Mouse (Mus musculus) neural tube, embryonic 14.5 days (tissue): Measurements from ENCODE around the gene Taldo1. TPM values are rescaled to one million over a fixed set of nuclear protein-coding genes. Genes with fewer than 3 reads are reported as not detected.
A peak's percentile ranks its signal among the peaks of the same experiment; 100 is the strongest.

Experiments
- ATAC-seq: fragments of 200-750 bp; cut with Nextera tagmentation; 2 replicates; pipeline ENCODE4 v1.8.0; 2017; ENCODE audit warnings: low read depth, mild to moderate bottlenecking, moderate TSS enrichment, moderate library complexity
- H3K27ac ChIP-seq: fragments of 300-500 bp; sonication (generic); 2 replicates; pipeline ENCODE4 v1.5.1; 2014; ENCODE audit warnings: low read depth, mild to moderate bottlenecking, control low read depth, low read length, moderate library complexity, mixed read lengths
- H3K27me3 ChIP-seq: fragments of 300-500 bp; sonication (generic); 2 replicates; pipeline ENCODE4 v1.6.1; 2014; ENCODE audit warnings: low read length; ENCODE audit not compliant: control insufficient read depth, insufficient read depth
- H3K36me3 ChIP-seq: fragments of 300-500 bp; sonication (generic); 2 replicates; pipeline ENCODE4 v1.6.1; 2014; ENCODE audit warnings: low read length, mixed read lengths; ENCODE audit not compliant: control insufficient read depth, insufficient read depth
- H3K4me1 ChIP-seq: fragments of 300-500 bp; sonication (generic); 2 replicates; pipeline ENCODE4 v1.6.1; 2014; ENCODE audit warnings: low read length; ENCODE audit not compliant: control insufficient read depth, insufficient read depth
- H3K4me2 ChIP-seq: fragments of 300-500 bp; sonication (generic); 2 replicates; pipeline ENCODE4 v1.6.1; 2014; ENCODE audit warnings: mild to moderate bottlenecking, low read depth, low read length, control low read depth
- H3K4me3 ChIP-seq: fragments of 300-500 bp; sonication (generic); 2 replicates; pipeline ENCODE4 v1.5.1; 2014; ENCODE audit warnings: low read depth, low read length, control low read depth, mixed read lengths
- H3K9ac ChIP-seq: fragments of 300-500 bp; sonication (generic); replicated peaks from 2 replicates; pipeline ENCODE4 v1.6.1; 2014; ENCODE audit warnings: low read depth, mild to moderate bottlenecking, control low read depth, low read length, mixed read lengths
- H3K9me3 ChIP-seq: fragments of 300-500 bp; sonication (generic); 2 replicates; pipeline ENCODE4 v1.6.1; 2016; ENCODE audit warnings: low read length; ENCODE audit not compliant: control insufficient read depth
- WGBS: fragments of 180-500 bp; shearing (Covaris S2); extraction: QIAGEN DNeasy Blood & Tissue Kit; methylation state at CpG from one replicate; pipeline ENCODE4 v1.1.7; 2014; 5-methylcytosine and 5-hydroxymethylcytosine counted together
- polyA plus RNA-seq: library from polyadenylated mRNA; unstranded; fragments of >200 nt; fragmentation: Nextera tagmentation; extraction: Ambion mirVana; gene quantifications from 2 replicates; pipeline ENCODE4 v1.2.1, GENCODE M21; 2014

The Taldo1 gene
- polyA plus RNA-seq, 1 experiment from 2014 or later, result 265 TPM

GRCm38 (mm10) chr7:141416144-141416841, 24.3 kb downstream of the Taldo1 start:
- H3K4me1 ChIP-seq, result peaks cover 5% of the 10 kb centered on the region; the same call in 1 of the 2 replicates
- no peak overlapping the region for H3K27ac ChIP-seq
- H3K9ac ChIP-seq, result no peak overlapping the region
- 79% methylated on average over 6 of the region's 6 CpGs for WGBS
- no peaks in the 10 kb centered on the region for H3K27me3 ChIP-seq
- H3K36me3 ChIP-seq, result no peaks in the 10 kb centered on the region
- H3K9me3 ChIP-seq, result no peaks in the 10 kb centered on the region
- H3K4me2 ChIP-seq, result no peak overlapping the region
- no peak for ATAC-seq
- H3K4me3 ChIP-seq, result no peak overlapping the region

GRCm38 (mm10) chr7:141417731-141418681, 26.0 kb downstream of the Taldo1 start:
- Histone ChIP-seq H3K36me3 (no peaks in the 10 kb centered on the region), H3K27ac (no peak overlapping the region; the same call in 1 of the 2 replicates), H3K4me3 (no peak overlapping the region), H3K27me3 (no peaks in the 10 kb centered on the region), H3K4me1 (peaks cover 4% of the 10 kb centered on the region; the same call in 1 of the 2 replicates), H3K9ac (no peak overlapping the region), H3K4me2 (no peak overlapping the region), H3K9me3 (no peaks in the 10 kb centered on the region)
- ATAC-seq, result no peak
- WGBS, result 78% methylated on average over 8 of the region's 8 CpGs

- Histone ChIP-seq H3K36me3 (no peaks in the 10 kb centered on the region), H3K27ac (peak overlapping the region; percentile 6; the same call in 1 of the 2 replicates), H3K4me3 (no peak overlapping the region), H3K4me1 (peaks cover 3% of the 10 kb centered on the region; the same call in 1 of the 2 replicates), H3K9ac (no peak overlapping the region), H3K27me3 (no peaks in the 10 kb centered on the region), H3K4me2 (no peak overlapping the region), H3K9me3 (no peaks in the 10 kb centered on the region)
- no peak for ATAC-seq
- WGBS, result 43% methylated on average over 7 of the region's 7 CpGs
These were observed 27.0 kb downstream of the Taldo1 start for GRCm38 (mm10) chr7:141418970-141419369.

GRCm38 (mm10) chr7:141420030-141420702, 28.2 kb downstream of the Taldo1 start:
- ATAC-seq, result no peak
- Histone ChIP-seq H3K9me3 (no peaks in the 10 kb centered on the region), H3K27ac (no peak overlapping the region), H3K4me2 (no peak overlapping the region), H3K4me3 (no peak overlapping the region), H3K36me3 (no peaks in the 10 kb centered on the region), H3K27me3 (no peaks in the 10 kb centered on the region), H3K4me1 (no peaks in the 10 kb centered on the region), H3K9ac (no peak overlapping the region)
- 88% methylated on average over 9 of the region's 9 CpGs for WGBS

- WGBS, result 80% methylated on average over 4 of the region's 4 CpGs
- 0 out of 2 replicates have a peak, but pooled peaks cover 3% of the 10 kb centered on the region for H3K36me3 ChIP-seq
- H3K9me3 ChIP-seq, result no peaks in the 10 kb centered on the region
- no peak overlapping the region for H3K4me3 ChIP-seq
- H3K27me3 ChIP-seq, result no peaks in the 10 kb centered on the region
- peaks cover 5% of the 10 kb centered on the region for H3K4me1 ChIP-seq
- H3K9ac ChIP-seq, result no peak overlapping the region
- H3K4me2 ChIP-seq, result no peak overlapping the region
- ATAC-seq, result no peak
- no peak overlapping the region for H3K27ac ChIP-seq
These were observed 31.8 kb downstream of the Taldo1 start for GRCm38 (mm10) chr7:141423811-141424210.

GRCm38 (mm10) chr7:141426948-141427730, 35.1 kb downstream of the Taldo1 start:
- ATAC-seq, result no peak
- 86% methylated on average over 12 of the region's 12 CpGs for WGBS
- Histone ChIP-seq H3K27me3 (no peaks in the 10 kb centered on the region), H3K27ac (no peak overlapping the region), H3K4me1 (peaks cover 6% of the 10 kb centered on the region), H3K9ac (no peak overlapping the region), H3K4me3 (no peak overlapping the region), H3K4me2 (no peak overlapping the region), H3K9me3 (no peaks in the 10 kb centered on the region), H3K36me3 (peaks cover 22% of the 10 kb centered on the region)

- no peaks in the 10 kb centered on the region for H3K27me3 ChIP-seq
- peak overlapping the region; percentile 81 for H3K27ac ChIP-seq
- peak; percentile 0; the same call in 1 of the 2 replicates for ATAC-seq
- H3K4me3 ChIP-seq, result peak overlapping the region; percentile 59
- H3K9me3 ChIP-seq, result no peaks in the 10 kb centered on the region
- H3K9ac ChIP-seq, result peak overlapping the region; percentile 86
- 54% methylated on average over 5 of the region's 5 CpGs for WGBS
- H3K36me3 ChIP-seq, result peaks cover 26% of the 10 kb centered on the region
- H3K4me2 ChIP-seq, result peak overlapping the region; percentile 88
- peaks cover 10% of the 10 kb centered on the region for H3K4me1 ChIP-seq
These were observed 36.7 kb downstream of the Taldo1 start for GRCm38 (mm10) chr7:141428701-141429100.

GRCm38 (mm10) chr7:141429310-141429709, 37.3 kb downstream of the Taldo1 start, which contains the start of gene Cend1:
Gene Cend1, minus strand, starts transcription at chr7:141429491.
- no peaks in the 10 kb centered on the region for H3K27me3 ChIP-seq
- peak within 1 kb of the TSS; percentile 59 for H3K4me3 ChIP-seq
- H3K9ac ChIP-seq, result peak within 1 kb of the TSS; percentile 86
- peak within 1 kb of the TSS; percentile 88 for H3K4me2 ChIP-seq
- peak; percentile 76 for ATAC-seq
- H3K36me3 ChIP-seq, result peaks cover 26% of the 10 kb centered on the region
- H3K27ac ChIP-seq, result peak within 1 kb of the TSS; percentile 81
- 2% methylated on average over 19 of the region's 19 CpGs for WGBS
- H3K9me3 ChIP-seq, result no peaks in the 10 kb centered on the region
- peaks cover 14% of the 10 kb centered on the region for H3K4me1 ChIP-seq
